Mouse (Mus musculus) heart, adult 2 months (tissue): ENCODE data around the gene Pcsk5. TPM values are rescaled to one million over a fixed set of nuclear protein-coding genes. Genes with fewer than 3 reads are reported as not detected.

Experiments
- DNase-seq, 2 experiments: peaks; one replicate each; pipeline ENCODE4 v3.0.0; 2021
- H3K27ac ChIP-seq: fragments of 200-600 bp; 2 replicates; pipeline ENCODE4 v1.8.1; 2022
- H3K27me3 ChIP-seq: fragments of 200-500 bp; 2 replicates; pipeline ENCODE4 v1.6.1; 2012; ENCODE audit warnings: mild to moderate bottlenecking, low read length, inconsistent platforms, mixed read lengths; ENCODE audit not compliant: control insufficient read depth, insufficient read depth
- H3K36me3 ChIP-seq: fragments of 200-500 bp; 2 replicates; pipeline ENCODE4 v1.6.1; 2012; ENCODE audit warnings: low read length, inconsistent platforms; ENCODE audit not compliant: control insufficient read depth, insufficient read depth
- H3K4me1 ChIP-seq: fragments of 200-500 bp; 2 replicates; pipeline ENCODE4 v1.6.1; 2011; ENCODE audit warnings: low read length; ENCODE audit not compliant: control insufficient read depth, insufficient read depth
- H3K4me3 ChIP-seq: fragments of 200-600 bp; 2 replicates; pipeline ENCODE4 v1.8.1; 2022
- H3K79me2 ChIP-seq: fragments of 200-500 bp; replicated peaks from 2 replicates; pipeline ENCODE4 v1.6.1; 2012; ENCODE audit warnings: mild to moderate bottlenecking, inconsistent platforms, low read length, moderate library complexity, mixed read lengths; ENCODE audit not compliant: control insufficient read depth, insufficient read depth
- H3K9ac ChIP-seq: fragments of 200-500 bp; 2 replicates; pipeline ENCODE4 v1.6.1; 2012; ENCODE audit warnings: low read depth, mild to moderate bottlenecking, control low read depth, inconsistent platforms, low read length, mixed read lengths
- CTCF ChIP-seq: fragments of 200-600 bp; IDR thresholded peaks from 2 replicates; pipeline ENCODE4 v1.8.1; 2022; ENCODE audit warnings: antibody characterized with exemption, mild to moderate bottlenecking, moderate library complexity
- EP300 ChIP-seq: fragments of 200-500 bp; IDR thresholded peaks from 2 replicates; pipeline ENCODE4 v1.6.1; 2011; ENCODE audit warnings: low read depth, low read length, control low read depth; ENCODE audit not compliant: insufficient read depth
- POLR2A ChIP-seq: fragments of 200-500 bp; IDR thresholded peaks from 2 replicates; pipeline ENCODE4 v1.6.1; 2011; ENCODE audit warnings: mild to moderate bottlenecking, low read depth, low read length, control low read depth; ENCODE audit not compliant: insufficient read depth
- WGBS: fragments of 180-500 bp; shearing (Covaris S2); methylation state at CpG from one replicate; pipeline ENCODE4 v1.1.7; 2018; 5-methylcytosine and 5-hydroxymethylcytosine counted together
- intact Hi-C: fragments of 180-260 bp; cut with DNase I; formaldehyde crosslinking; loops from one replicate; pipeline ENCODE4 v1.15.1; 2025
- polyA plus RNA-seq: library from polyadenylated mRNA; depleted of rRNA; stranded (reverse); fragments of >200 nt; gene quantifications from 2 replicates; pipeline ENCODE4 v1.2.3, GENCODE M21; 2012
- total RNA-seq, 2 experiments: library from RNA; stranded (reverse); gene quantifications; 2 replicates each; pipeline ENCODE4 v1.2.3; 2021

Pcsk5 gene
- total and polyA plus RNA-seq, 3 experiments, result 1.5 to 2.8 (median 1.9) TPM

DNA sequence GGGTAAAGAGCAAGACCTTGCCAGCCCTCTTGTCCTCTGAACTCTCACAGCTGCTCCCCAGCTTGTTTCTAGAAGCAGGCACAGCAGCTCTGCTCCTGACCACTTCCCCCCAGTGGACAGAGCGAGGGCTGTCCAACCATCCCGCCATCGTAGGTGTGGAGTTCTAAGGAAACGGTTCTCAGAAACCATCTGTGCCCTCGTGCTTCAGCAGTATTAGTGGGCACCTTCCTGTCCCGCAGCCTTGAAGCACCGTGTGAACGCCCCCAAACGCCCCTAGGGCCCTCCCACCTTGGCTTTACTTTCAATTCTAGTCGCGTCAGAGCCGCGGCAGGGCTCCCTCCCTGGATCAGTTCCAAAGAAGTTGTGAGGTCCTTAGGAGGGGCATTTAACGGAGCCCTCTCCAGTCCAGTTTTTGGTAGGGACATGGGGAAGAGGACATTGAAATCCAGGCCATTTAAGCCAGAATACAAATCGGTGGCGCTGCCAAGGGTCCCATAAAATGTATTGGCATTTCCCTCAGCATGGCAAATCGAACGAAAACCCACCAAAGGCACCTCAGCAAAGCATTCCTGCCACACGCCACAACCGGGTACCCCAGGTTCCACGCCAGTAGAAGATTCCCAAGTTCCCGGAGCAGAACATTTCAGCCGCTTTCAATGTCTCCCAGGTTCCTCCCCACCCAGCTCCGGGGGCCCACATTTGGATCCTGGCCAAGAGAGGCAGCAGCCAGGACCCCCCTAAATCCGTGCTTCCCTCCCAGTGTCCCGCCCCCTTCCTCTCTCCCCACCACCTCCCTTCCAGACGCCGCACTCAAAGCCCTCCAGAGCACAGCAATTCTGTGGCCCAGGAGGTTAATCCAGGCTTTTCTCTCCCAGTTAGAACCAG, 1.5 kb downstream of the Pcsk5 start:
- Histone ChIP-seq H3K9ac (peak overlapping the region; percentile 41), H3K27ac (no peak overlapping the region; the same call in 1 of the 2 replicates), H3K4me1 (no peaks in the 10 kb centered on the region), H3K4me3 (peak overlapping the region; percentile 80), H3K27me3 (no peaks in the 10 kb centered on the region), H3K36me3 (no peaks in the 10 kb centered on the region), H3K79me2 (no peaks in the 10 kb centered on the region)
- WGBS, result 2% methylated on average over 28 of the region's 28 CpGs
- intact Hi-C loops, result loop anchor here (5.0 to 10.0 kb wide), 2 partner anchors 364 to 441 kb away; partner anchors contain the start of gene Rfk
- peak; percentile 51 for TF ChIP-seq CTCF
- TF ChIP-seq POLR2A, result no peak
- TF ChIP-seq EP300, result no peak
- peak; percentile 40 to 47 for DNase-seq

DNA sequence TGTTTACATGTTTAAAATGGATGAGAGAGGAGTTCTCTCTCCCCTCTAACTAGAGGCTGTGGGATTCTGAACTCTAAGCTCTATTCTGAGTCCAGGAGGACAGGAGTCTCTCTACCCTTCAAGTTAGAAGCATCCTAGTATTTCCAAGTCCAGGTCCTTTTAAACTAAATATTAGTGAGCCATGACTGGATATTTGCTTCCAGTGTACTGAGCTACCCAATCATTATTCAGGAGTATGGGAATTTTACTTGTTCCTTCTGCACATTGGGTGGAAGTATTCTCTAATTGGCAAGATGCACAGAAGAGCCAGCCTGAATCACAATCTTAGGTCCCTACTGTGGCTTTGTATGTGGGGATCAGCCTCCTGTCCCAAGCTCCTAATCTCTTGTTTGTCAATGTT, 2.5 kb downstream of the Pcsk5 start:
- H3K79me2 ChIP-seq, result no peaks in the 10 kb centered on the region
- H3K4me3 ChIP-seq, result no peak overlapping the region; the same call in 1 of the 2 replicates
- no peaks in the 10 kb centered on the region for H3K4me1 ChIP-seq
- TF ChIP-seq EP300, result no peak
- TF ChIP-seq POLR2A, result no peak
- no peak for TF ChIP-seq CTCF
- intact Hi-C loops, result loop anchor here (5.0 to 10.0 kb wide), 2 partner anchors 363 to 440 kb away; partner anchors contain the start of gene Rfk
- no peak overlapping the region for H3K27ac ChIP-seq
- no peaks in the 10 kb centered on the region for H3K27me3 ChIP-seq
- H3K36me3 ChIP-seq, result no peaks in the 10 kb centered on the region
- no peak overlapping the region for H3K9ac ChIP-seq
- no peak for DNase-seq

DNA sequence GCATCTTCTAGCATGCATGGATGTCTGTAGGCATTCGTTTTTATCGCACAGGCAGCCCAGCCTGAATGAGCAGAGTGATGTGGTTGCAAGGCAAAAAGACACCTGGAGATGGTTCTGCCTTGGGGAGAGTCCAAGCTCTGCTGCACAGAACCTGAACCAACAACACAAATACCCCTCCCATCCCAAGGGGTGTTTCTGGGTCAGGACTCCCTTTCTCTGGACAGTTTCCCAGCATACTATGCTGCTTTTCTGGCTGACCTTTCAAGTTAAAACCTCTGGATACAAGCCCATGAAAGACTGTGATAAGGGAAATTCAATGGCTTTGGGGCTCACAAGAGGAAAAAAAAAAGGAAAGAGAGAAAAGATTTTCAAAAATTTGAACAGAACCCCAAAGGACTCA, 6.1 kb downstream of the Pcsk5 start:
- 67% methylated on average over 2 of the region's 2 CpGs for WGBS
- peak in 1 of 2 experiments; percentile 19 for DNase-seq
- Histone ChIP-seq H3K9ac (no peak overlapping the region), H3K79me2 (no peaks in the 10 kb centered on the region), H3K27me3 (no peaks in the 10 kb centered on the region), H3K27ac (no peak overlapping the region), H3K4me3 (no peak overlapping the region), H3K36me3 (no peaks in the 10 kb centered on the region), H3K4me1 (no peaks in the 10 kb centered on the region)
- intact Hi-C loops, result loop anchor here (10.0 kb wide), 1 partner anchor 437 kb away; the partner anchor contains the start of gene Rfk
- TF ChIP-seq CTCF, result no peak
- TF ChIP-seq EP300, result no peak
- no peak for TF ChIP-seq POLR2A

DNA sequence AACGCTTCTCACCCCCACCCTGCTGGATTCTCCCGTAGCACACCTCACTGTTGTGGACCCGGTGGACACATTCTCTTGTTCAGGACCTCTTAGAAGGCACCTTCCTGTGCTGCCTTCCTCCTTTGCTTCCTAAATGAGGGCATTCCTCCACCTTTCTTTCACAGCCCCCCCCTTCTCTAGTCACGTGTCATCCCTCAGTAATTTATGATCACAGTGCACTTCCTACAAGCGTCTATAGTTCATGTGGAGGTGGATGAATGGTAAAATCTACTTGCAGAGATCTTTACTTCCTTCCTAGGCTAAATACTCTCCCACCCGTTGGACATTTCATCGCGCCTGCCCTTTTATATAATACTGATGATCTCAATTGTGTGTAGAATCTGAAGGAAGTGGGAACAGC, 9.0 kb downstream of the Pcsk5 start:
- no peaks in the 10 kb centered on the region for H3K27me3 ChIP-seq
- WGBS, result 59% methylated on average over 8 of the region's 8 CpGs
- intact Hi-C loops, result no loop called here

DNA sequence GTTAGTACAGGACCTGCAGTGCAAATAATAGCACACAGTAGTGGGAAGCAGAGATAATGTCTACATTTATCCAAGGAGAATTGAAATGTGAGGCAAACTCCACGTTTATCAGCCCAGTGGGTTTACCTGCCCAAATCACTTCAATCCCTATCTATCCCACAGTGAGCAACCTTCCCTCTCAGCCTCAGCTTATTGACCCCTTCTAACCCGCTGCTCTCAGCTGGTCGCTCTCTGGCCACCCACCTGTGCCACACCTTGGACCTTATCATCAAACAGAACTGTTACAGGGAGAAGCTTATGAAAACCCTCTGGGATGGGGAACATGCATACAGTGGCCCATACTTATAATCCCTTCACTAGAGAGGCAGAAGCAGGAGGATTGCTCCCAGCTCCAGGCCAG, 10.7 kb downstream of the Pcsk5 start:
- Histone ChIP-seq H3K27me3 (no peaks in the 10 kb centered on the region), H3K4me1 (no peaks in the 10 kb centered on the region; the same call in 1 of the 2 replicates), H3K4me3 (no peak overlapping the region), H3K9ac (no peak overlapping the region), H3K27ac (no peak overlapping the region), H3K79me2 (no peaks in the 10 kb centered on the region), H3K36me3 (no peaks in the 10 kb centered on the region)
- intact Hi-C loops, result no loop called here
- no peak for DNase-seq
- TF ChIP-seq POLR2A (no peak), CTCF (no peak), EP300 (no peak)
- WGBS, result 80% methylated on average over 3 of the region's 3 CpGs

More for the DNA sequence above, 9.0 kb downstream of the Pcsk5 start:
- Histone ChIP-seq H3K4me1 (no peaks in the 10 kb centered on the region), H3K9ac (no peak overlapping the region), H3K4me3 (no peak overlapping the region), H3K79me2 (no peaks in the 10 kb centered on the region), H3K27ac (no peak overlapping the region), H3K36me3 (no peaks in the 10 kb centered on the region)
- no peak for TF ChIP-seq POLR2A
- TF ChIP-seq CTCF, result no peak
- TF ChIP-seq EP300, result no peak
- DNase-seq, result no peak

DNA sequence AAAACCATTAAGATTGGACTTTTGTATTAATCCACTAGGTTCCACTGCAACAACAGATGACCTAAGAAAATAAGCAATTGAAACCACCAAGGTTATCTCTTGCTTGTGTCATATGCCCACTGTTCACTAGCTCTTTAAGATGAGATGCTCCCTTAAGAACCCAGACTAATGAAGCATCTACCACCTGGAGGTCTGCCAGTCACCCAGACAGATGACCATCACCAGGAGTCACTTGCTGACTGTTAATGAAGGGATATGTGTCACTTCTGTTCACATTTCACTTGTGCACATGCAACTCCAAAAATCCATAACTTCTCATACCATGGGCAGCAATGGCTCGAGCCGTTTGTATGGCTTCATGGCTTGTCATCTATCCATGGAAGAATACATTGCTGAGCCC, 17.4 kb downstream of the Pcsk5 start:
- DNase-seq, result no peak
- WGBS, result 93% methylated on average over 2 of the region's 2 CpGs

More for the DNA sequence above, 17.4 kb downstream of the Pcsk5 start:
- Histone ChIP-seq H3K36me3 (no peaks in the 10 kb centered on the region), H3K27ac (no peak overlapping the region), H3K4me1 (no peaks in the 10 kb centered on the region; the same call in none of the 2 replicates), H3K79me2 (no peaks in the 10 kb centered on the region), H3K4me3 (no peak overlapping the region), H3K27me3 (no peaks in the 10 kb centered on the region), H3K9ac (no peak overlapping the region)
- intact Hi-C loops, result no loop called here
- TF ChIP-seq POLR2A, result no peak
- no peak for TF ChIP-seq CTCF
- TF ChIP-seq EP300, result no peak
